12 mouse cellular contexts compared by ENCODE assay signal in genomic region chr6:100216945-100217344, GRCm38 (mm10).
"Had no signal": no experiment of that assay in that cellular context is flagged by ENCODE, and none has a peak within 500 bp of the region (broad histone marks: within the 10 kb centered on the region; RNA-seq: fewer than 3 reads in every experiment).

No protein-coding gene starts in this region.

- H3K36me3 ChIP-seq: hindbrain, embryonic 13.5 days; intestine, embryonic 15.5 days; limb, embryonic 10.5 days; limb, embryonic 13.5 days; liver, embryonic 12.5 days; liver, embryonic 15.5 days; midbrain, embryonic 13.5 days had no signal

- H3K4me2 ChIP-seq: hindbrain, embryonic 13.5 days; intestine, embryonic 15.5 days; limb, embryonic 13.5 days; liver, embryonic 12.5 days; liver, embryonic 15.5 days; midbrain, embryonic 13.5 days had no signal

- H3K9ac ChIP-seq: hindbrain, embryonic 13.5 days; intestine, embryonic 15.5 days; limb, embryonic 13.5 days; liver, embryonic 12.5 days; liver, embryonic 15.5 days; midbrain, embryonic 13.5 days had no signal

- H3K27ac ChIP-seq: hindbrain, embryonic 13.5 days; intestine, embryonic 15.5 days; limb, embryonic 10.5 days; limb, embryonic 13.5 days; liver, embryonic 12.5 days; liver, embryonic 15.5 days; macrophage; midbrain, embryonic 13.5 days had no signal

- H3K4me3 ChIP-seq: hindbrain, embryonic 13.5 days; intestine, embryonic 15.5 days; limb, embryonic 10.5 days; limb, embryonic 13.5 days; liver, embryonic 12.5 days; liver, embryonic 15.5 days; midbrain, embryonic 13.5 days had no signal

- H3K27me3 ChIP-seq: intestine, embryonic 15.5 days had no signal

- DNase-seq: kidney, adult 8-10 months; liver; lung, adult 18-20 months had no signal

- ATAC-seq: hindbrain, embryonic 16.5 days; intestine, embryonic 15.5 days; liver, embryonic 12.5 days; midbrain, embryonic 13.5 days had no signal

- H3K9me3 ChIP-seq: hindbrain, embryonic 13.5 days; intestine, embryonic 15.5 days; limb, embryonic 10.5 days; limb, embryonic 13.5 days; liver, embryonic 12.5 days; liver, embryonic 15.5 days; midbrain, embryonic 13.5 days had no signal
